Mouse (Mus musculus) right cerebral cortex, postnatal 10 days (tissue): ENCODE results near the gene Nop53.

Source experiments
- DNase-seq, 2 experiments: peaks; one replicate each; pipeline ENCODE4 v3.0.0; 2021; ENCODE audit warnings: low spot score in 2 of 2

The Nop53 gene

GRCm38 (mm10) chr7:15960691-15961090 is 14.8 kb upstream of the Nop53 start:
- DNase-seq = no peak

- DNase-seq = no peak
These were observed 10.3 kb upstream of the Nop53 start for GRCm38 (mm10) chr7:15956143-15956542.

- no peak for DNase-seq
These were observed 9.6 kb upstream of the Nop53 start for GRCm38 (mm10) chr7:15955509-15955908.

- no peak for DNase-seq
These were observed 9.1 kb upstream of the Nop53 start for GRCm38 (mm10) chr7:15954978-15955443.

GRCm38 (mm10) chr7:15954436-15954835 is 8.6 kb upstream of the Nop53 start:
- no peak for DNase-seq

GRCm38 (mm10) chr7:15953307-15954074 is 7.6 kb upstream of the Nop53 start:
- no peak for DNase-seq

GRCm38 (mm10) chr7:15952416-15952815 is 6.5 kb upstream of the Nop53 start:
- no peak for DNase-seq

- DNase-seq = no peak
These were observed 4.1 kb upstream of the Nop53 start for GRCm38 (mm10) chr7:15950008-15950407.

- no peak for DNase-seq
These were observed 3.4 kb upstream of the Nop53 start for GRCm38 (mm10) chr7:15949216-15949790.

- DNase-seq = peak; percentile 59 to 80
These were observed 2.6 kb upstream of the Nop53 start for GRCm38 (mm10) chr7:15948381-15948941.

GRCm38 (mm10) chr7:15947653-15948260 is 1.9 kb upstream of the Nop53 start:
- DNase-seq = no peak

- DNase-seq = no peak
These were observed 663 bp downstream of the Nop53 start for GRCm38 (mm10) chr7:15945211-15945610.

- DNase-seq = no peak
These were observed 1.6 kb downstream of the Nop53 start for GRCm38 (mm10) chr7:15944311-15944710.

- DNase-seq = no peak
These were observed 7.3 kb downstream of the Nop53 start for GRCm38 (mm10) chr7:15938621-15939020.

GRCm38 (mm10) chr7:15937491-15937890 is 8.4 kb downstream of the Nop53 start:
- DNase-seq = no peak

GRCm38 (mm10) chr7:15933437-15934359 is 12.2 kb downstream of the Nop53 start:
- peak in 1 of 2 experiments; percentile 58 for DNase-seq

- DNase-seq = no peak
These were observed 14.2 kb downstream of the Nop53 start for GRCm38 (mm10) chr7:15931635-15932034.

GRCm38 (mm10) chr7:15930543-15930942 is 15.3 kb downstream of the Nop53 start:
- DNase-seq = no peak

GRCm38 (mm10) chr7:15929910-15930309 is 16.0 kb downstream of the Nop53 start:
- no peak for DNase-seq

- DNase-seq = peak; percentile 94 to 95
These were observed 23.6 kb downstream of the Nop53 start, which contains the start of gene Selenow for GRCm38 (mm10) chr7:15922220-15922773. Selenow (minus strand) TSS chr7:15922402.

- peak in 1 of 2 experiments; percentile 67 for DNase-seq
These were observed 24.1 kb downstream of the Nop53 start for GRCm38 (mm10) chr7:15921796-15922195.
